Mouse (Mus musculus) lung, embryonic 15.5 days (tissue): ENCODE results near the gene Gm17079. TPM values are rescaled to one million over a fixed set of nuclear protein-coding genes. Genes with fewer than 3 reads are reported as not detected.
"Not testable (repeated sequence)": the region's sequence is repeated elsewhere in the genome, so short reads cannot be mapped to it uniquely, and the experiment has no call there.

Source experiments
- ATAC-seq: fragments of 200-750 bp; cut with Nextera tagmentation; 2 replicates; pipeline ENCODE4 v1.8.0; 2017; ENCODE audit warnings: moderate number of reproducible peaks, borderline replicate concordance; ENCODE audit not compliant: low FRiP score, low TSS enrichment; ENCODE audit errors: extremely low read depth
- H3K27ac ChIP-seq: fragments of 300-500 bp; sonication (generic); 2 replicates; pipeline ENCODE4 v1.5.1; 2015; ENCODE audit warnings: moderate library complexity, mild to moderate bottlenecking, inconsistent platforms
- H3K27me3 ChIP-seq: fragments of 300-500 bp; sonication (generic); 2 replicates; pipeline ENCODE4 v1.6.1; 2015; ENCODE audit warnings: inconsistent platforms
- H3K36me3 ChIP-seq: fragments of 300-500 bp; sonication (generic); 2 replicates; pipeline ENCODE4 v1.6.1; 2015; ENCODE audit warnings: inconsistent platforms
- H3K4me1 ChIP-seq: fragments of 300-500 bp; sonication (generic); 2 replicates; pipeline ENCODE4 v1.6.1; 2015; ENCODE audit warnings: inconsistent platforms
- H3K4me2 ChIP-seq: fragments of 300-500 bp; sonication (generic); 2 replicates; pipeline ENCODE4 v1.6.1; 2015; ENCODE audit warnings: inconsistent platforms, mild to moderate bottlenecking, moderate library complexity
- H3K4me3 ChIP-seq: fragments of 300-500 bp; sonication (generic); 2 replicates; pipeline ENCODE4 v1.5.1; 2015; ENCODE audit warnings: mild to moderate bottlenecking, inconsistent platforms
- H3K9ac ChIP-seq: fragments of 300-500 bp; sonication (generic); 2 replicates; pipeline ENCODE4 v1.6.1; 2015; ENCODE audit warnings: inconsistent platforms
- H3K9me3 ChIP-seq: fragments of 300-500 bp; sonication (generic); 2 replicates; pipeline ENCODE4 v1.6.1; 2016; ENCODE audit warnings: inconsistent platforms
- WGBS: fragments of 180-500 bp; shearing (Covaris S2); methylation state at CpG from one replicate; pipeline ENCODE4 v1.1.7; 2015; 5-methylcytosine and 5-hydroxymethylcytosine counted together
- polyA plus RNA-seq: library from polyadenylated mRNA; unstranded; fragments of >200 nt; fragmentation: Nextera tagmentation; extraction: Ambion mirVana; gene quantifications from 2 replicates; pipeline ENCODE4 v1.2.1, GENCODE M21; 2015

The Gm17079 gene
- not detected in 2 replicates for polyA plus RNA-seq

DNA sequence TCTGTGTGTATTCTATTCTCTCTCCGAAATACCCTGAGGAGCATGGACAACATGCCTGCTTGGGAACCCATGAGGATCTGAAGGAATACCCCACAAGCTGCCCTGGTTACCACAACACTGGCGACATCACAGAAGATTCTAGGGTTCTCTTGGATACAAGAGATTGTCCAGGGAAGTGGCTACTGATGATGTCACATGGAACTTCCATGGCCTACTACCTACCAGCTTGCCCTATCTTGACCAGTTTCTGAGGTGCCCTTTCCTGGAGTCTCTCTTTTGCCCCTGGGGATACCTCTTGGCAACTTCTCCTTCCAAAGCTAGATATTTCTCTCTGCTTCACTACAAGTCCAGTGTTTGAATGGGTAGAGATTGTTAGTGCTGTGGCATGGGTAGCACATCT lies at the start of gene Gm17079:
Gene Gm17079 (minus strand): TSS at position 101 of the 400 bp plus-strand sequence.
- H3K36me3 ChIP-seq, H3K9ac ChIP-seq, H3K27me3 ChIP-seq, H3K4me2 ChIP-seq, ATAC-seq, H3K4me3 ChIP-seq, H3K4me1 ChIP-seq, H3K9me3 ChIP-seq, H3K27ac ChIP-seq: not testable (repeated sequence)
- 86% methylated on average over 1 of the region's 2 CpGs for WGBS

- no peak overlapping the region for H3K27ac ChIP-seq
- H3K27me3 ChIP-seq: peaks cover 45% of the 10 kb centered on the region
- WGBS: under 1% methylated on average over 42 of the region's 42 CpGs
- no peaks in the 10 kb centered on the region for H3K36me3 ChIP-seq
- 0 out of 2 replicates have a peak, but pooled peaks cover 12% of the 10 kb centered on the region for H3K4me1 ChIP-seq
- H3K9ac ChIP-seq: no peak overlapping the region
- ATAC-seq: peak; percentile 46
- peak overlapping the region; percentile 82 for H3K4me2 ChIP-seq
- peak overlapping the region; percentile 42 for H3K4me3 ChIP-seq
- no peaks in the 10 kb centered on the region for H3K9me3 ChIP-seq
These were observed 45.3 kb upstream of the Gm17079 start for GRCm38 (mm10) chr14:51740347-51741170.

DNA sequence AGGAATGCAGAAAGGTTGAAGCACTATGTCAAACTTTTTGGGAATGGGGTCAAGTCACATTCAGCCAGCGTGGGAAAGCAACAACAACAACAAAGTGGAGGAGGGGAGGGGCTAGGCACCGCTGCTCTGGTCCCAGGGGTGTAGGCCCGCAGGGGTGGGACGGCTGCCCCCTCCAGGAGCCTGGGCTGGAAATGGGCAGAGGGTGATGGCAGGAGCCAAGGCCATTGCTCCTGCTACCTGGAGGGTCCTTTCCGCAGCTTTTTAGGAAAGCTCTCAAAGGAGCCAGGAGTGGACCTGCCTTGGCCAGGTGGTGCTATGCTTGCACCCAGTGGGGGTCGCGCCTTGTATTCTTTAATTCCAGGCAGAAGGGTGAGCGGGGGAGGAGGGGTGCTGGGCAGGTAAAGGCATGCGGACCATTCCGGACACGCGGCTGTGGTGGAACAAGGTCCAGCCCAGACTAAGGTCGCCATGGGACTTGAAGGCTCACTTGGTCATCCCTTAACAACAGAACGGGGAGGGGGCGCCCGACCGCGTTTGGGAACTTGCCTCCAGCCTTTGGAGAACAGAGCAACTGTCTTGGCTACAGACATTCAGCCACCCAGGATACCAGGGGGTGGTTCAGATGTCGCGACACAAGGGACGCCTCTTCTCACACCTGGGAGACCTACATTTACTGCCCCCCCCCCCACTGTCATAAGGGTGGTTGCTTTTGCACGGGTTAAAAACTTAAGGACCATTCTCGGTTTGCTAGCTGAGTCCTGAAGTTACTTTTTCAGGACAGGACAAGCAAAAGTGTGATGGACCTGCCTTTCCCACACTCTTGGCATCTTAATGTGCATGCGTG lies 44.1 kb upstream of the Gm17079 start:
- 1% methylated on average over 23 of the region's 24 CpGs for WGBS
- Histone ChIP-seq H3K36me3 (no peaks in the 10 kb centered on the region), H3K4me2 (peak overlapping the region; percentile 82), H3K27ac (no peak overlapping the region), H3K4me3 (peak overlapping the region; percentile 7; the same call in 1 of the 2 replicates), H3K9ac (no peak overlapping the region), H3K27me3 (peaks cover 45% of the 10 kb centered on the region), H3K4me1 (0 out of 2 replicates have a peak, but pooled peaks cover 12% of the 10 kb centered on the region), H3K9me3 (no peaks in the 10 kb centered on the region)
- ATAC-seq: peak; percentile 46

GRCm38 (mm10) chr14:51738411-51739149 lies 43.3 kb upstream of the Gm17079 start:
- H3K4me1 ChIP-seq: 0 out of 2 replicates have a peak, but pooled peaks cover 12% of the 10 kb centered on the region
- H3K9ac ChIP-seq: no peak overlapping the region
- 2% methylated on average over 29 of the region's 29 CpGs for WGBS
- H3K27ac ChIP-seq: no peak overlapping the region
- no peak overlapping the region; the same call in 1 of the 2 replicates for H3K4me3 ChIP-seq
- peaks cover 45% of the 10 kb centered on the region for H3K27me3 ChIP-seq
- no peaks in the 10 kb centered on the region for H3K9me3 ChIP-seq
- no peaks in the 10 kb centered on the region for H3K36me3 ChIP-seq
- ATAC-seq: no peak
- peak overlapping the region; percentile 82 for H3K4me2 ChIP-seq

DNA sequence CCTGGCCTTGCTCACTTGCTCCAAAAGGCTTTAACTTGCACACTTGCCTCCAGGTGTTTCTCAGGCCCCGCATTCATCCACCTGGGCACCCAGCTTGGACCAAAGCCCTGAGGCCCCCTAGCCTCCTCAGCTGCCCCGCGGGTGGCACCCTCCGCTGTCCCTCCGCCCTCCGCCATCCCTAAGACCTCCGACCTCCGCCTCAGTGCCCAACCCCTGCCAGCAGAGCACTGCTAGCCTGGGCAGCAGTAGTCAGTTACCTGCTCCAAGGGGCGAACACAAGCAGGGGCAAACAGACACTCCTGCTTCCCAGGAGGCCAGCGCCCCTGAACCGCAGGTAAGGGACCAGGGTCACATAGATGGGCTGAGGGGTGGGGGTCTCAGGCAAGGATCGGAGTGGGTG lies 42.7 kb upstream of the Gm17079 start:
- H3K27ac ChIP-seq: no peak overlapping the region
- H3K36me3 ChIP-seq: no peaks in the 10 kb centered on the region
- H3K4me1 ChIP-seq: 0 out of 2 replicates have a peak, but pooled peaks cover 12% of the 10 kb centered on the region
- peaks cover 45% of the 10 kb centered on the region for H3K27me3 ChIP-seq
- no peak overlapping the region for H3K4me3 ChIP-seq
- 21% methylated on average over 12 of the region's 12 CpGs for WGBS
- ATAC-seq: no peak; the same call in 1 of the 2 replicates
- H3K9ac ChIP-seq: no peak overlapping the region
- no peak overlapping the region for H3K4me2 ChIP-seq
- H3K9me3 ChIP-seq: no peaks in the 10 kb centered on the region

DNA sequence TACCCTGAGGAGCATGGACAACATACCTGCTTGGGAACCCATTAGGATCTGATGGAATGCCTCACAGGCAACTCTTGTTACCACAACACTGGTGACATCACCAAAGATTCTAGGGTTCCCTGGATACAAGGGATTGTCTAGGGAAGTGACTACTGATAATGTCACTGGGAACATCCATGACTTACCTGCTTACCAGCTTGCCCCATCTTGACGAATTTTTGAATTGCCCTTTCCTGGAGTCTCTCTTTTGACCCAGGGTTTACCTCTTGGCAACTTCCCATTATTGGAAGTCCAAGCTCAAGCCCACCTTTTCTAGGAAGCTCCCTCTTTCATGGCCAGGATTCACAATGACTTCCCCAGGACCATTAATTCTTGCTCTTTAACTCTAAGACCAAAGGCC lies 21.8 kb upstream of the Gm17079 start, which contains the start of gene Gm5800:
Gene Gm5800 (minus strand): TSS at position 101 of the 400 bp plus-strand sequence.
- H3K27ac ChIP-seq: no peak within 1 kb of the TSS
- H3K36me3 ChIP-seq: no peaks in the 10 kb centered on the region
- no peak within 1 kb of the TSS for H3K4me2 ChIP-seq
- 29% methylated on average over 1 of the region's 1 CpGs for WGBS
- no peak for ATAC-seq
- H3K9ac ChIP-seq: no peak within 1 kb of the TSS
- H3K27me3 ChIP-seq: no peaks in the 10 kb centered on the region
- no peaks in the 10 kb centered on the region for H3K9me3 ChIP-seq
- no peaks in the 10 kb centered on the region for H3K4me1 ChIP-seq
- H3K4me3 ChIP-seq: no peak within 1 kb of the TSS

DNA sequence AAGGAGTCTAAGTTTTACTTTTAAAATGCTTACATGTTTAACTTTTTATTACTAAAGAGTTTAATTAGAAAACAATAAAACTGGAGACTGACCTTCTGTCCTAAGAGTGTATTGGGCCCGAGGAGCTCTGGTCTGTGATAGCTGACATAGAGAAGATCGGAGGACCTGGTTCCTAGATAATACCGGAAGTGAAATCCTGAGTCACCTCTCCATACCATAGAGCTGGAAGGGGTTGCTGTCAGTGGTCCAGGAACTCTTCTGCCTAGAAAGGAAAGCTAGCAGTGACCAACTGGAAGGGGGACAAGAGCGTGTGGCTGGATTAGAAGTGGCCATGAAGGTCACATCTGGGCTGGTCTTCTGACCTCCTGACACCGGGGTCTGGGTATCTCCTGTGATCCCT lies 18.0 kb downstream of the Gm17079 start:
- no peaks in the 10 kb centered on the region for H3K27me3 ChIP-seq
- H3K27ac ChIP-seq: no peak overlapping the region
- no peak for ATAC-seq
- WGBS: 86% methylated on average over 5 of the region's 5 CpGs
- no peaks in the 10 kb centered on the region for H3K4me1 ChIP-seq
- no peaks in the 10 kb centered on the region for H3K36me3 ChIP-seq
- no peak overlapping the region for H3K4me3 ChIP-seq
- no peak overlapping the region for H3K4me2 ChIP-seq
- no peak overlapping the region for H3K9ac ChIP-seq
- H3K9me3 ChIP-seq: no peaks in the 10 kb centered on the region

Other genes starting within 250 kb of the Gm17079 start
- not detected in 2 replicates for gene Vmn2r89, start 243.6 kb downstream of the Gm17079 start, polyA plus RNA-seq
- gene Gm5622, start 142.7 kb downstream of the Gm17079 start, polyA plus RNA-seq: not detected in 2 replicates
- not detected in 2 replicates for gene Gm17175, start 121.4 kb downstream of the Gm17079 start, polyA plus RNA-seq
- not detected in 2 replicates for gene Gm17174, start 103.3 kb downstream of the Gm17079 start, polyA plus RNA-seq
- not detected in 2 replicates for gene Gm17078, start 84.2 kb downstream of the Gm17079 start, polyA plus RNA-seq
- not detected in 2 replicates for gene Gm4181, start 59.8 kb downstream of the Gm17079 start, polyA plus RNA-seq
- gene Gm5800, start 21.7 kb upstream of the Gm17079 start, polyA plus RNA-seq: not detected in 2 replicates
- 0.22 TPM in 1 of 2 replicates, not detected in the other for gene Ang4, start 78.1 kb upstream of the Gm17079 start, polyA plus RNA-seq
- gene AY358078, start 104.6 kb upstream of the Gm17079 start, polyA plus RNA-seq: not detected in 2 replicates
- gene Ear6, start 158.2 kb upstream of the Gm17079 start, polyA plus RNA-seq: not detected in 2 replicates
- 40.0 and 40.1 TPM in 2 replicates for gene Mettl17, start 189.4 kb upstream of the Gm17079 start, polyA plus RNA-seq
- gene Slc39a2, start 197.4 kb upstream of the Gm17079 start, polyA plus RNA-seq: 0.34 and 0.38 TPM in 2 replicates
- gene Ndrg2, start 218.7 kb upstream of the Gm17079 start, polyA plus RNA-seq: 60.6 and 63.7 TPM in 2 replicates
- not detected in 2 replicates for gene Tppp2, start 223.0 kb upstream of the Gm17079 start, polyA plus RNA-seq
- not detected in 2 replicates for gene Rnase13, start 227.3 kb upstream of the Gm17079 start, polyA plus RNA-seq